Mouse (Mus musculus): ENCODE results near the gene Scgb1b15. TPM values are rescaled to one million over a fixed set of nuclear protein-coding genes. Genes with fewer than 3 reads are reported as not detected.
"Not testable (repeated sequence)": the region's sequence is repeated elsewhere in the genome, so short reads cannot be mapped to it uniquely, and the experiment has no call there.

Gene Scgb1b15
- polyA plus RNA-seq (2015; fragmentation: Nextera tagmentation; extraction: Ambion mirVana) = not detected in 2 replicates

- H3K4me3 ChIP-seq (ENCODE audit: low read depth, low read length); H3K9ac ChIP-seq (ENCODE audit: low read depth, low read length); H3K4me2 ChIP-seq (ENCODE audit: low read depth, low read length); ATAC-seq (ENCODE audit: low read depth); H3K27me3 ChIP-seq (ENCODE audit: control insufficient read depth, insufficient read depth, low read depth, low read length); H3K9me3 ChIP-seq (replicated peaks; ENCODE audit: control insufficient read depth, low read length); H3K4me1 ChIP-seq (ENCODE audit: control insufficient read depth, low read depth, low read length); H3K27ac ChIP-seq (ENCODE audit: low read length); H3K36me3 ChIP-seq (ENCODE audit: control insufficient read depth, insufficient read depth): not testable (repeated sequence)
Observed at GRCm38 (mm10) chr7:32836254-32836653, at the start of gene Scgb1b15. Gene Scgb1b15, plus strand, starts transcription at chr7:32836554.

- not testable (repeated sequence) for H3K27me3 ChIP-seq (ENCODE audit: control insufficient read depth, insufficient read depth, low read depth, low read length); H3K27ac ChIP-seq (ENCODE audit: low read length); ATAC-seq (ENCODE audit: low read depth); H3K4me3 ChIP-seq (ENCODE audit: low read depth, low read length); H3K36me3 ChIP-seq (ENCODE audit: control insufficient read depth, insufficient read depth); H3K9ac ChIP-seq (ENCODE audit: low read depth, low read length); H3K4me1 ChIP-seq (ENCODE audit: control insufficient read depth, low read depth, low read length); H3K4me2 ChIP-seq (ENCODE audit: low read depth, low read length); H3K9me3 ChIP-seq (replicated peaks; ENCODE audit: control insufficient read depth, low read length)
Observed at GRCm38 (mm10) chr7:32829562-32829961, 6.8 kb upstream of the Scgb1b15 start, which contains the start of gene Scgb2b15. Gene Scgb2b15, minus strand, starts transcription at chr7:32829662.

Other genes with a start within 250 kb of the Scgb1b15 start
- not detected in 2 replicates for gene Scgb2b15, start 6.9 kb upstream of the Scgb1b15 start, polyA plus RNA-seq (2015; fragmentation: Nextera tagmentation; extraction: Ambion mirVana)
- not detected in 2 replicates for gene Scgb2b17, start 220.0 kb downstream of the Scgb1b15 start, polyA plus RNA-seq (2015; fragmentation: Nextera tagmentation; extraction: Ambion mirVana)
- gene Scgb1b17, start 226.9 kb downstream of the Scgb1b15 start, polyA plus RNA-seq (2015; fragmentation: Nextera tagmentation; extraction: Ambion mirVana) = not detected in 2 replicates

All from liver, embryonic 16.5 days (tissue).